In genomic region chr2:58992431-58993191, GRCm38 (mm10) we compare ENCODE assay signal across 14 mouse cellular contexts.
A peak's percentile ranks its signal among the peaks of the same experiment; 100 is the strongest.
DNase-seq lines count a peak whose midpoint lies in the region; ATAC-seq and TF ChIP-seq lines count a peak whose summit lies in the region.
"Had no signal": no experiment of that assay in that cellular context is flagged by ENCODE, and none has a peak within 500 bp of the region (broad histone marks: within the 10 kb centered on the region; RNA-seq: fewer than 3 reads in every experiment).

No protein-coding gene starts in this region.

- no peak overlapping the region for H3K9ac ChIP-seq in liver, postnatal 0 days (replicated peaks)
- no peak overlapping the region for H3K9ac ChIP-seq in liver, embryonic 11.5 days (ENCODE audit: low read depth, low read length)
- H3K9ac ChIP-seq: forebrain, embryonic 13.5 days; lung, embryonic 15.5 days; neural tube, embryonic 15.5 days had no signal

- WGBS in liver, postnatal 0 days (ENCODE audit: insufficient replicate concordance): 54% methylated on average over 14 of the region's 14 CpGs
- WGBS in liver, embryonic 11.5 days: 80% methylated on average over 14 of the region's 14 CpGs

- TF ChIP-seq EP300 in liver, postnatal 0 days (IDR thresholded peaks at IDR 0.05; ENCODE audit: low read depth): no peak; the same call in 1 of the 2 replicates

- peak; percentile 94 for ATAC-seq in liver, postnatal 0 days
- ATAC-seq in liver, embryonic 11.5 days (replicated peaks; ENCODE audit: low FRiP score): no peak
- no peak for ATAC-seq in activated CD4-positive, CD25-positive, alpha-beta regulatory T cell, adult 4 months
- ATAC-seq: forebrain, embryonic 13.5 days; midbrain, embryonic 16.5 days had no signal

- H3K27me3 ChIP-seq in liver, postnatal 0 days (ENCODE audit: insufficient read depth, low read length): no peaks in the 10 kb centered on the region
- H3K27me3 ChIP-seq in liver, embryonic 11.5 days (replicated peaks; ENCODE audit: control insufficient read depth, insufficient read depth, low read length): no peaks in the 10 kb centered on the region
- H3K27me3 ChIP-seq: forebrain, embryonic 13.5 days; lung, embryonic 15.5 days; neural tube, embryonic 15.5 days had no signal

- peak overlapping the region; percentile 67 for H3K27ac ChIP-seq in liver, postnatal 0 days (ENCODE audit: low read depth)
- no peak overlapping the region for H3K27ac ChIP-seq in liver, embryonic 11.5 days (ENCODE audit: low read depth, low read length)
- H3K27ac ChIP-seq: forebrain, embryonic 13.5 days; lung, embryonic 15.5 days; neural tube, embryonic 15.5 days; stomach, postnatal 0 days had no signal

- no peaks in the 10 kb centered on the region for H3K4me1 ChIP-seq in liver, postnatal 0 days (ENCODE audit: insufficient read depth)
- no peaks in the 10 kb centered on the region for H3K4me1 ChIP-seq in liver, embryonic 11.5 days (replicated peaks; ENCODE audit: control insufficient read depth, insufficient read depth, low read length)
- H3K4me1 ChIP-seq: forebrain, embryonic 13.5 days; neural tube, embryonic 15.5 days had no signal

- DNase-seq in adrenal gland, postnatal 10 days: peak; percentile 6
- DNase-seq in adrenal gland, postnatal 25 days: no peak
- peak; percentile 41 for DNase-seq in liver, postnatal 0 days
- no peak for DNase-seq in liver, embryonic 11.5 days (ENCODE audit: low spot score)
- peak; percentile 93 for DNase-seq in kidney, adult 9 months
- peak; percentile 40 for DNase-seq in lung, postnatal 36 days
- no peak for DNase-seq in thymus, postnatal 36 days
- DNase-seq: embryo, embryonic 11 days had no signal

- peak overlapping the region; percentile 42; the same call in 1 of the 2 replicates for H3K4me2 ChIP-seq in liver, postnatal 0 days (ENCODE audit: low read depth, low read length)
- H3K4me2 ChIP-seq in liver, embryonic 11.5 days: no peak overlapping the region
- H3K4me2 ChIP-seq: forebrain, embryonic 13.5 days; lung, embryonic 15.5 days; neural tube, embryonic 15.5 days had no signal

- H3K4me3 ChIP-seq in liver, postnatal 0 days (ENCODE audit: low read depth, low read length): no peak overlapping the region
- no peak overlapping the region for H3K4me3 ChIP-seq in liver, embryonic 11.5 days (ENCODE audit: low read depth, low read length)
- H3K4me3 ChIP-seq: forebrain, embryonic 13.5 days; lung, embryonic 15.5 days; neural tube, embryonic 15.5 days had no signal

- no peaks in the 10 kb centered on the region for H3K36me3 ChIP-seq in liver, postnatal 0 days (replicated peaks; ENCODE audit: insufficient read depth, low read length)
- no peaks in the 10 kb centered on the region for H3K36me3 ChIP-seq in liver, embryonic 11.5 days (ENCODE audit: control insufficient read depth, insufficient read depth, low read length)
- H3K36me3 ChIP-seq: lung, embryonic 15.5 days; neural tube, embryonic 15.5 days had no signal

- no peaks in the 10 kb centered on the region for H3K9me3 ChIP-seq in liver, postnatal 0 days (ENCODE audit: low read length)
- H3K9me3 ChIP-seq in liver, embryonic 11.5 days (ENCODE audit: control insufficient read depth, low read length): no peaks in the 10 kb centered on the region
- H3K9me3 ChIP-seq: forebrain, embryonic 13.5 days; lung, embryonic 15.5 days; neural tube, embryonic 15.5 days had no signal

- TF ChIP-seq CTCF in liver, postnatal 0 days (IDR thresholded peaks at IDR 0.05; ENCODE audit: low read depth): no peak

Comparison
In these comparisons a context has a peak if more than half of its experiments do, and no peak if none do; other contexts are left out.
1. DNase-seq: peak in adrenal gland, postnatal 10 days (single experiment), liver, postnatal 0 days (single experiment), kidney, adult 9 months (single experiment) and lung, postnatal 36 days (single experiment); none in adrenal gland, postnatal 25 days (single experiment), liver, embryonic 11.5 days (single experiment) and thymus, postnatal 36 days (0 of 2).